Mouse (Mus musculus): ENCODE measurements around the gene Glcci1.
"Not testable (repeated sequence)": the region's sequence is repeated elsewhere in the genome, so short reads cannot be mapped to it uniquely, and the experiment has no call there.

Glcci1 gene

GRCm38 (mm10) chr6:8495109-8495826, 14.1 kb upstream of the Glcci1 start:
- DNase-seq (ENCODE audit: low read depth, low spot score), result no peak

- DNase-seq (ENCODE audit: low read depth, low spot score), result no peak
These were observed 13.6 kb upstream of the Glcci1 start for GRCm38 (mm10) chr6:8495827-8496222.

GRCm38 (mm10) chr6:8497234-8497867, 12.0 kb upstream of the Glcci1 start:
- no peak for DNase-seq (ENCODE audit: low read depth, low spot score)

GRCm38 (mm10) chr6:8497868-8498257, 11.5 kb upstream of the Glcci1 start:
- no peak for DNase-seq (ENCODE audit: low read depth, low spot score)

GRCm38 (mm10) chr6:8498961-8499360, 10.4 kb upstream of the Glcci1 start:
- DNase-seq (ENCODE audit: low read depth, low spot score), result no peak

GRCm38 (mm10) chr6:8503953-8504352, 5.4 kb upstream of the Glcci1 start:
- no peak for DNase-seq (ENCODE audit: low read depth, low spot score)

GRCm38 (mm10) chr6:8504521-8505228, 4.7 kb upstream of the Glcci1 start:
- no peak for DNase-seq (ENCODE audit: low read depth, low spot score)

GRCm38 (mm10) chr6:8506631-8507030, 2.8 kb upstream of the Glcci1 start:
- no peak for DNase-seq (ENCODE audit: low read depth, low spot score)

- peak; percentile 98 for DNase-seq (ENCODE audit: low read depth, low spot score)
These were observed 390 bp upstream of the Glcci1 start for GRCm38 (mm10) chr6:8508883-8509536.

- DNase-seq (ENCODE audit: low read depth, low spot score), result peak; percentile 31
These were observed 812 bp downstream of the Glcci1 start for GRCm38 (mm10) chr6:8509961-8510863.

- no peak for DNase-seq (ENCODE audit: low read depth, low spot score)
These were observed 1.5 kb downstream of the Glcci1 start for GRCm38 (mm10) chr6:8510864-8511428.

GRCm38 (mm10) chr6:8511447-8511846, 2.0 kb downstream of the Glcci1 start:
- no peak for DNase-seq (ENCODE audit: low read depth, low spot score)

- DNase-seq (ENCODE audit: low read depth, low spot score), result no peak
These were observed 3.0 kb downstream of the Glcci1 start for GRCm38 (mm10) chr6:8512416-8512815.

GRCm38 (mm10) chr6:8519687-8520086, 10.3 kb downstream of the Glcci1 start:
- no peak for DNase-seq (ENCODE audit: low read depth, low spot score)

- no peak for DNase-seq (ENCODE audit: low read depth, low spot score)
These were observed 11.8 kb downstream of the Glcci1 start for GRCm38 (mm10) chr6:8521231-8521630.

GRCm38 (mm10) chr6:8524717-8525116, 15.3 kb downstream of the Glcci1 start:
- no peak for DNase-seq (ENCODE audit: low read depth, low spot score)

- no peak for DNase-seq (ENCODE audit: low read depth, low spot score)
These were observed 21.9 kb downstream of the Glcci1 start for GRCm38 (mm10) chr6:8531104-8531894.

- DNase-seq (ENCODE audit: low read depth, low spot score), result no peak
These were observed 27.5 kb downstream of the Glcci1 start for GRCm38 (mm10) chr6:8536944-8537343.

- not testable (repeated sequence) for DNase-seq (ENCODE audit: low read depth, low spot score)
These were observed 32.1 kb downstream of the Glcci1 start for GRCm38 (mm10) chr6:8541531-8541930.

GRCm38 (mm10) chr6:8544822-8545221, 35.4 kb downstream of the Glcci1 start:
- no peak for DNase-seq (ENCODE audit: low read depth, low spot score)

Data from mesoderm, embryonic 11.5 days (tissue).